Mouse (Mus musculus) right cerebral cortex, postnatal 14 days (tissue): ENCODE data around the gene Nup205.

ENCODE experiments used
- DNase-seq: peaks from one replicate; pipeline ENCODE4 v3.0.0; 2022

Gene Nup205

GRCm38 (mm10) chr6:35288920-35289319 is 111.7 kb downstream of the Nup205 start:
- no peak for DNase-seq

- no peak for DNase-seq
Observed at GRCm38 (mm10) chr6:35289676-35290075, 112.5 kb downstream of the Nup205 start.

GRCm38 (mm10) chr6:35294964-35295363 is 117.7 kb downstream of the Nup205 start:
- no peak for DNase-seq

- no peak for DNase-seq
Observed at GRCm38 (mm10) chr6:35297001-35297400, 119.8 kb downstream of the Nup205 start.
